Mouse (Mus musculus) small intestine, adult 2 months (tissue): ENCODE measurements at regions not wholly inside any gene's neighbourhood (a gene's known extent, or its start where the extent isn't known, plus 50 kb on each side); places are given as distances from the start of the nearest gene placed in this dataset.

Source experiments
- CTCF ChIP-seq: fragments of 200-500 bp; IDR thresholded peaks from 2 replicates; pipeline ENCODE4 v1.5.1; 2012; ENCODE audit warnings: low read depth, mild to moderate bottlenecking, control low read depth, inconsistent platforms, low read length, moderate library complexity, mixed read lengths; ENCODE audit not compliant: insufficient replicate concordance, insufficient read length; ENCODE audit errors: extremely low read depth
- POLR2A ChIP-seq: fragments of 200-500 bp; IDR thresholded peaks from 2 replicates; pipeline ENCODE4 v1.6.1; 2012; ENCODE audit warnings: low read depth, mild to moderate bottlenecking, control low read depth, inconsistent platforms, low read length, moderate library complexity

DNA sequence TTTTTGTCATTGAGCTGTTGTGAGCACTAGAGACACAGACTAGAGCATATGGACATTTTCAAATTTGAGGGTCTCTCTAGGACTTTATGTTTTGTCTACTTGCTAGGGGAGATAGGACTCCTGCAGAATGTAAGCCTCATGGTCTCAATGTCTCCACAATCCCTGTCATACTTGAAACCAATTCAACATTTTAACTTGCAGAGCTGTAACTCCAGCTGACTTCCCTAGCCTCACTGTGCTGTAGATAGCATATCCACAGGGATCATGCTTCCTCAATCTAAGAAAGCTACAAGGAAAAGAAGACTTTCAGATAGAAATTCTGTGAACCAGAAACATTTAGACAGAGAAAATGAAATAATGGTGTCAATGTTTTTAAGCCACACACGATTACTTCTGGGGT, 185.8 kb upstream of the Rarb start:
- TF ChIP-seq CTCF = no peak
- TF ChIP-seq POLR2A = no peak
